Mouse (Mus musculus) leukemia stem cell, adult 10-12 weeks (primary cell): ENCODE data around the gene Pld3. TPM values are rescaled to one million over a fixed set of nuclear protein-coding genes. Genes with fewer than 3 reads are reported as not detected.

Experiments used
- polyA plus RNA-seq: library from polyadenylated mRNA; stranded (reverse); fragments of >175 nt; gene quantifications from 2 replicates; pipeline ENCODE4 v1.2.3, GENCODE M21; 2012; ENCODE audit warnings: low replicate concordance

The Pld3 gene
- polyA plus RNA-seq: 83.5 and 116 TPM in 2 replicates

DNA sequence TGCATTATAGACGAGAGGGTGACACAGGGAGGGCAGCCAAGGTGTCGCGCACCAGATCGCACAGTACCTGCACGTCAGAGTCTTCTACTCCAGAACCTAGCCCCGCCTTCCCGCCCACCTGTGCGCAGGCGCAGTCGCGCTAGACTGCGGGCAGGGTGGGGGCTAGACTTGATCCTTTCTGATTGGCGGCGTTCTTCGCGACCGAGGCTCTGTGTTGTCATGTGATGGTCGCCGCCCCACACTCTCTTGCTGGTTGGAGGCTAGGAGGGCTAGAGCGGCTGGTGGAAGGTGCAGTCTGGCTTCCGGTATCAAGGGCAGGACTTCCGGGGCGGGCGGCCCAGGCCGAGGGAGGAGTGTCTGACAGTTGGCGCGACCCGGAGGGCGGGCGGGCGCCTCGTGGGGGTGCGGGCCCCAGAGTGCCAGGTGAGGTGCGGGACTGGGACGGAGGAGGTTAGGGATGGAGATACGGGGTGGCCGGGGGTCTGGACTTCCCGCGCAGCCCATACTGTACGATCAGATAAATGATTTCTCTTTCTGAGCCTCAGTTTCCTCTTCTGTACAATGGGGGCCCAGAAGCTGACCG, at the start of gene Pld3, which contains the start of gene 2310022A10Rik:
Pld3 (minus strand) TSS at position 288 of the 583 bp plus-strand sequence.
2310022A10Rik (plus strand) TSS at position 303 of the 583 bp plus-strand sequence.

DNA sequence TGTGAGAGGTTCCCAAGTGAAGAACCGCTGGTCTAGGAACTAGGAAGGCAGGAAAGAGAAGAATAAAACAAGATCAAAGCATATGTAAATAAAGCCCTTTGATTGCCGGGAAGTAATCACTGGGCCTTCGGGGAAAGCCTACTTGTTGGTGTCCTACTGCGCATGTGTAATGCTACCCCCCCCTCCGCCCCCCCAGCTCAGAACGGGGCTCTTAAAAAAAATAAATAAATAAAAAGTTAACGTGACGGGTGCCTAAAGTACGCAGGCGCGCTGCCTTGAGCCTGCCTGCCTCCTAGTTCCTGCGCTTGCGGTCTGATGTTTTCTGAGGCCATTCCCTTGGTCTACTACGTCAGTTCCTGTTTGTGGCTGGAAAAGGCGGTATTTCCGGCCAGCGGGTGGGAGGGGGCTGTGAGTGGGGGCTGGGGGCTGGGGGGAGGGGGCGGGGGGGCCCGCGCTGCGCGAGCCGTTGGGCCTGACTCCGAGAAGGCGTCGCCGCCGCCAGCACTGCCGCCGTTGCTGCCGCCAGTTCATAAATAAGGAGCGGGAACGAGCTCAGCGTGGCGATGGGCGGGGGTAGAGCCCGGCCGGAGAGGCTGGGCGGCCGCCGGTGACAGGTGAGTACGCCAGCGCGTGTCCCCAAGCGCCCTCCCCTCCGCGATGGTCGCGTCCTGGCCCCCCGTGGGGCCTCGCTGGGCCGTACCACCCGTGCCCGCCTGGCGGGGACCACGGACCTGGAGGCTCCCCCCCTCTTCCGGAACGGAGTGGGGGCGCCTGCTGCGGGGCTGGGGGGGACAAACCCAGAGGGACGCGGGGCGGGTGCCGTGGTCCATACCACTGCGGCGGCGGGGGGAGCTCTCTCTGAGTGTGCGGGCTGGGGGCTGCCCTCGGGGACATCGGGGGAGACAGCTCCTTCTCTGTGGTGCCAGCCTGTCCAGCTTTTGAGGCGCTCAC, 38.5 kb upstream of the Pld3 start, which contains the start of gene Akt2:
Akt2 (plus strand) TSS at position 287 of the 951 bp plus-strand sequence.

DNA sequence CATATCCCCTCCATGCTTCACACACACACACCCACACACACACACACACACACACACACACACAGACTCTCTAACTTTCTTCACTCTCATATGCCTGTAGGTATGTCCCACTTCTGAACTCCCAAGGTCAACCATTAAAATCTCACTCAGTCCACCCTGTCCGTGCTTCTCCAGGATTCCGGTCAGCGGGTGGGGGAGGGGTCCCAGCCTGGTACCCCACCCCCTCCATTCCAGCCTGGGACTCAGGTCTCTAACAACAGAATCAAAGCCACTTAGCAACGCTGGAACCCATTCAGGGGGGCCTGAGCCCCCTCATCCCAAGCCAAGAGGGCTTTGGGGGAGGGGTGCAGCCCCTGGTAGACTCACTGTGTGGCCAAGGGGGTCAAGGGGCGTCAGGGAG, 30.1 kb downstream of the Pld3 start, which contains the start of gene Hipk4:
Hipk4 (plus strand) TSS at position 301 of the 400 bp plus-strand sequence.

DNA sequence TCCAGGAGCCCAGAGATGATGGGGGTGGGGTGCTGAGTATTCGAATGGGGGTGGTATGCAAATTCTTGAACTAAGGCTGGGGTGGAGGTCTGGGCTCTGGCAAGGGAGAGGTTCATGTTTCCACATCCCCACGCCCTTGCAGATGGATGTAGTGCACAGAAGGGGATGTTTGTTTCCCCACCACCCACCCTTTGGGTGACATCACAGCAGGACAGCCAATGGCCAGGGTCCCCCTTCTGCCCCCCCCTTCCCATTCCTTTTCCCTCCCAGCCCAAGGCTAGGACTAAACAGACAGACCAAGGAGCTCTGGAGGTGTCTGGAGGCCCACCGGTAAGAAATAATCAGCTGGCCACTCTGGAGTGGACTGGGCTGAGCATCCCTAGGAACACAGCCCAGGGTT, 54.0 kb downstream of the Pld3 start, which contains the start of gene Prx:
Prx (plus strand) TSS at position 289 of the 400 bp plus-strand sequence.

DNA sequence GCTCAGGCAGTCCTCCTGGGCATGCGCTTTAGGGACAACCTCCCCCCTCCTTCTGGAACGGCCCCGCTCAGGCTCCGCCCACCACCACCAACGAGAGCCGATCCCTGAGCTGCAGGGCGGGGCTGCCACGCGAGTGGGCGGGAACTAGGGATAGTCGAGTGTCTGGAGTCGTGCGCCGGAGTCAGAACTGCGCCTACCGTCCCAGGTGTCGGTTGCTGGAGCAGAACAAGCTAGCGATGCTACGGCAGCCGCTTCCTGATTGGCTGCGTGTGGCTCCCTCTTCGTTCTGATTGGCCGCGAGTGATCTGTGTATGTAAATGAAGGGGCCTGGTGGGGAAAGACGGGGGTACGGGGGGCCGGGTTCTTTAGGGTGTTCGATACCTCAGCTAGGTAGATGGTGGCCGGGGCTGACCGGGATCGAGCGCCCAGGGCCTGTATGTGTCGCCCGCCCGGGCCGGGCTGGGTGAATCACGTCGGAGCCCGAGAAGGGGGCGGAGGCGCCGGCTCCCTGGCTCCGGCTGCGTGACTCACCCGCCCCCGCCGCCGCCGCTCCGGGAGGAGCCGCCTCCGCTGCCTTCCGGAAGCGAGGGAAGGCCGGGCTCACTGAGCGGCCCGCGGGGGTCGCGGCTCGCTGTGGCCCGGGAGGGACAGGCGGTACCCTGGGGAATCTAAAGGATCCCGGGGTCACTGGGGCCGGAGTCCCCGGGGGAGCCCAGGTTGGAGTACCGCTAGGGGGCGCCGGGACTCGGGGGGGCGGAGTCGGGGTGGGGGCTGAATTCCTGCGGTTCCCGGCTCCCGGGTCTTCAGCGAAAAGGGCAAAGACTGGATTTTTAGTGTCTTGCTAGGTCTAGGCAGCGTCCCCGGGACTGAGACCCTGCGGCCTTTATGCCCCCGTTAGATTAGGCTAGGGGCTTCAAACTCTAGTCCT, 66.0 kb downstream of the Pld3 start, which contains the start of gene Sertad1:
Sertad1 (plus strand) TSS at position 141 of the 928 bp plus-strand sequence.

Other genes with a start within 250 kb of the Pld3 start
- 2.1 and 4.3 TPM in 2 replicates for gene Ltbp4, start 215.5 kb downstream of the Pld3 start, polyA plus RNA-seq
- 394 and 419 TPM in 2 replicates for gene Shkbp1, start 197.2 kb downstream of the Pld3 start, polyA plus RNA-seq
- gene Gm20479, start 195.8 kb downstream of the Pld3 start, polyA plus RNA-seq: not detected in 2 replicates
- gene Sptbn4, start 105.5 kb downstream of the Pld3 start, polyA plus RNA-seq: 0.24 and 0.45 TPM in 2 replicates
- 834 and 943 TPM in 2 replicates for gene Blvrb, start 105.2 kb downstream of the Pld3 start, polyA plus RNA-seq
- gene Sertad3, start 79.5 kb downstream of the Pld3 start, polyA plus RNA-seq: 20.2 and 49.9 TPM in 2 replicates
- gene Sertad1, start 66.3 kb downstream of the Pld3 start, polyA plus RNA-seq: 85.4 and 91.2 TPM in 2 replicates
- 2.9 and 3.2 TPM in 2 replicates for gene Prx, start 53.9 kb downstream of the Pld3 start, polyA plus RNA-seq
- gene Hipk4, start 30.0 kb downstream of the Pld3 start, polyA plus RNA-seq: 1.9 and 5.5 TPM in 2 replicates
- 44.0 and 93.8 TPM in 2 replicates for gene 2310022A10Rik, start within 50 bp of the Pld3 start, polyA plus RNA-seq
- 47.9 and 84.4 TPM in 2 replicates for gene Akt2, start 38.3 kb upstream of the Pld3 start, polyA plus RNA-seq
- gene Ttc9b, start 100.7 kb upstream of the Pld3 start, polyA plus RNA-seq: not detected in 2 replicates
- gene Map3k10, start 121.4 kb upstream of the Pld3 start, polyA plus RNA-seq: 29.5 and 45.0 TPM in 2 replicates
- gene Zfp607b, start 136.1 kb upstream of the Pld3 start, polyA plus RNA-seq: not detected in 2 replicates
- 0.36 TPM in 1 of 2 replicates, not detected in the other for gene Zfp60, start 178.2 kb upstream of the Pld3 start, polyA plus RNA-seq